Mouse (Mus musculus) olfactory bulb, adult 2 months (tissue): Measurements from ENCODE around the gene Srr.

Source experiments
- CTCF ChIP-seq: fragments of 200-500 bp; IDR thresholded peaks from 2 replicates; pipeline ENCODE4 v1.5.1; 2012; ENCODE audit warnings: low read depth, mild to moderate bottlenecking, low read length, moderate library complexity; ENCODE audit not compliant: insufficient read depth
- POLR2A ChIP-seq: fragments of 200-500 bp; IDR thresholded peaks from 2 replicates; pipeline ENCODE4 v1.6.1; 2012; ENCODE audit warnings: mild to moderate bottlenecking, low read depth, low read length, moderate library complexity; ENCODE audit not compliant: insufficient read depth

- TF ChIP-seq CTCF (no peak), POLR2A (no peak)
Measured at GRCm38 (mm10) chr11:74869603-74870002, 56.1 kb downstream of the Srr start.
